Mouse (Mus musculus): ENCODE measurements around the gene Tns1.

DNA sequence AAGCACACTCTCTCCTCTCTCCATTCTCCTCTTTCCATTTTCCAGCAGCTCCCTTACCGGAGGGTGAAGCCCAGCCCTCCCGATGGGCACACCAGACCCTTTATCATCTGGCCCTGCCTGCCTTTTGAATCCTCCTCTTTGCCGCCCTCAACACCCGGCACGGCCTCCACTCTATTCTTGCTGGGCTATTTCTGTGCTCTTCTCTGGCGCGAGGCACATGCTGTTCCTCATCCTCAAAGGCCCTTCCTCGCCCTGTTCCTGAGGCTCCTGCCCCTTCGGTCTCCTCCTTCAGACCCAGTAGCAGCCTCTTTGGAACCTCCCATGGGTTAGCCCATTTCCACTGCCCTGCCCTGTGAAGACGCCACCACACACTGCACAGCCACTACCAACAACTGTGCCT is 164.5 kb downstream of the Tns1 start:
- TF ChIP-seq CTCF (IDR thresholded peaks at IDR 0.05) (no peak), EP300 (IDR thresholded peaks at IDR 0.05) (no peak)

All from lung, postnatal 0 days (tissue).